Mouse (Mus musculus) lung, embryonic 14.5 days (tissue): ENCODE data around the gene Agl. TPM values are rescaled to one million over a fixed set of nuclear protein-coding genes. Genes with fewer than 3 reads are reported as not detected.

Source experiments
- ATAC-seq: fragments of 200-750 bp; cut with Nextera tagmentation; 2 replicates; pipeline ENCODE4 v1.8.0; 2017; ENCODE audit warnings: mild to moderate bottlenecking, moderate TSS enrichment, moderate library complexity; ENCODE audit not compliant: insufficient read depth
- DNase-seq: peaks from one replicate; pipeline ENCODE4 v3.0.0-alpha.2; 2015
- H3K27ac ChIP-seq: fragments of 300-500 bp; sonication (generic); 2 replicates; pipeline ENCODE4 v1.5.1; 2014; ENCODE audit warnings: low read depth, mild to moderate bottlenecking, moderate library complexity
- H3K27me3 ChIP-seq: fragments of 300-500 bp; sonication (generic); 2 replicates; pipeline ENCODE4 v1.6.1; 2014; ENCODE audit warnings: low read length, control low read depth; ENCODE audit not compliant: insufficient read depth
- H3K36me3 ChIP-seq: fragments of 300-500 bp; sonication (generic); 2 replicates; pipeline ENCODE4 v1.6.1; 2014; ENCODE audit warnings: control low read depth; ENCODE audit not compliant: insufficient read depth
- H3K4me1 ChIP-seq: fragments of 300-500 bp; sonication (generic); 2 replicates; pipeline ENCODE4 v1.6.1; 2014; ENCODE audit warnings: antibody characterized with exemption, control low read depth; ENCODE audit not compliant: insufficient read depth
- H3K4me2 ChIP-seq: fragments of 300-500 bp; sonication (generic); 2 replicates; pipeline ENCODE4 v1.6.1; 2014; ENCODE audit warnings: mild to moderate bottlenecking
- H3K4me3 ChIP-seq: fragments of 300-500 bp; sonication (generic); 2 replicates; pipeline ENCODE4 v1.5.1; 2014; ENCODE audit warnings: low read depth, low read length
- H3K9ac ChIP-seq: fragments of 300-500 bp; sonication (generic); 2 replicates; pipeline ENCODE4 v1.6.1; 2014
- H3K9me3 ChIP-seq: fragments of 300-500 bp; sonication (generic); 2 replicates; pipeline ENCODE4 v1.6.1; 2016; ENCODE audit warnings: low read depth, low read length, control low read depth
- CTCF ChIP-seq: IDR thresholded peaks from 2 replicates; pipeline ENCODE4 v1.5.1; 2016; ENCODE audit warnings: antibody characterized with exemption, low read depth
- WGBS: fragments of 180-500 bp; shearing (Covaris S2); extraction: QIAGEN DNeasy Blood & Tissue Kit; methylation state at CpG from one replicate; pipeline ENCODE4 v1.1.7; 2014; 5-methylcytosine and 5-hydroxymethylcytosine counted together
- polyA plus RNA-seq: library from polyadenylated mRNA; unstranded; fragments of >200 nt; fragmentation: Nextera tagmentation; extraction: Ambion mirVana; gene quantifications from 2 replicates; pipeline ENCODE4 v1.2.1, GENCODE M21; 2014

Gene Agl
- polyA plus RNA-seq, result 12.1 and 14.9 TPM in 2 replicates

DNA sequence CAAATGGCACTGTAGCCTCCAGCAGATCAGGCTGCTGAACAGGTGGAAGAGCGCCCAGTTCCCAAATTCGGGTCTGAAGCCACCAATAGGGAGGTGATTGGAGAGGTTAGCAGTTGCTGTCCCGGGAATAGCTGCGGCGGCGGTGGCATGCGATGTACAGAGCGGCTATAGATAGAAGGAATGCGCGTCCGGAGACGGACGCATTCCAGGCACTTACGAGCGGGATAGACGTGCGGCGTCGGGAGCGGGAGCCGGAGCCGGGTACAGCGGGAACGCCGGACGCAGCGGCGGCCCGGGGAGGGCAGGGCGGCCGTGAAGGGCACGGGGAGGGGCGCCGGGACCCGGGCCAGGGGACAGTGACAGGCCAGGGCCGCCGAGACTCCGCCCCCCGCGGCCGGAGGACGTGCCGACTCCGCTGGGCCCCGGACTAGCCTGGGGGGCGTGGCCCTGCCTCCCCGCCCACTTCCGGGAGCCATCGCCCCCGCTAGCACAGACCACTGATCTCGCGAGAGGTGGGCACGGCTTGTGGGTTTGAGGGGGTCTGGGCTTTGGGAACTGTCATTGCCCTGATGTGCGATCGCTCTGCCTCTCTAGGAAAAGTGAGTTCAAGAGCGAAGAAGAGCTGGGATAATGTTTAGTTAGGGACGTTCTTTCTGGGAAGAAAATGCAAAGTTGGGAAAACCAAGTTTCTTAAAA, at the start of gene Agl:
Gene Agl (minus strand): TSS at position 356 of the 696 bp plus-strand sequence.
- Histone ChIP-seq H3K27me3 (no peaks in the 10 kb centered on the region), H3K4me3 (peak within 1 kb of the TSS; percentile 56), H3K36me3 (no peaks in the 10 kb centered on the region), H3K9ac (peak within 1 kb of the TSS; percentile 66), H3K9me3 (no peaks in the 10 kb centered on the region), H3K4me1 (peaks cover 3% of the 10 kb centered on the region; the same call in 1 of the 2 replicates), H3K27ac (peak within 1 kb of the TSS; percentile 68), H3K4me2 (peak within 1 kb of the TSS; percentile 80)
- peak; percentile 100 for ATAC-seq
- WGBS, result under 1% methylated on average over 57 of the region's 57 CpGs
- peak; percentile 99 for DNase-seq
- no peak for TF ChIP-seq CTCF

DNA sequence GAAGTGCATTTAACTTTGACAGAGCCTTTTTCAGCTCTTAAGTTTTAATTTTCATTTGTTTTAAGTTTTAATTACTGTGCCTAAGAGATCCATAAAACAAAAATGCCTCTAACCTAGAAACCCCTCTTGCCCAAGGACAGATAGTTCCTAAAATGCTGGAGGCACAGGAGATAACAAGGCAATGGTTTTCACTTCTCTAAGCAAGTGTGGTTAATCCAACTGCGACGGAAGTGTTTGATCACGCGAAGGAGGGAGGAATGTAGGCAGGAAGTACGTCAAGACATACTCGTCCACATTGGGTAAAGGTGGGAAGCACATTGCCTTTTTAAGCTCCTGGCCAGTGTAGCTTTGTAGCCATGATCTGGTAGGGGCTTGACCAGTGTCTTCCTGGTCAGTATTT, 49.6 kb upstream of the Agl start:
- DNase-seq, result no peak
- no peak overlapping the region for H3K27ac ChIP-seq
- 70% methylated on average over 6 of the region's 6 CpGs for WGBS

GRCm38 (mm10) chr3:116852421-116852820, 44.5 kb upstream of the Agl start:
- Histone ChIP-seq H3K27me3 (no peaks in the 10 kb centered on the region), H3K9me3 (no peaks in the 10 kb centered on the region), H3K4me2 (no peak overlapping the region), H3K4me1 (no peaks in the 10 kb centered on the region), H3K36me3 (no peaks in the 10 kb centered on the region), H3K9ac (no peak overlapping the region), H3K27ac (no peak overlapping the region), H3K4me3 (no peak overlapping the region)
- no peak for ATAC-seq
- TF ChIP-seq CTCF, result no peak
- 91% methylated on average over 3 of the region's 3 CpGs for WGBS
- no peak for DNase-seq

More for the DNA sequence above, 49.6 kb upstream of the Agl start:
- H3K4me1 ChIP-seq, result no peaks in the 10 kb centered on the region
- no peaks in the 10 kb centered on the region for H3K36me3 ChIP-seq
- H3K9ac ChIP-seq, result no peak overlapping the region
- ATAC-seq, result no peak
- no peak overlapping the region for H3K4me2 ChIP-seq
- H3K4me3 ChIP-seq, result no peak overlapping the region
- H3K9me3 ChIP-seq, result no peaks in the 10 kb centered on the region
- TF ChIP-seq CTCF, result no peak
- no peaks in the 10 kb centered on the region for H3K27me3 ChIP-seq

- H3K4me2 ChIP-seq, result no peak overlapping the region
- no peaks in the 10 kb centered on the region for H3K36me3 ChIP-seq
- no peaks in the 10 kb centered on the region for H3K27me3 ChIP-seq
- H3K9ac ChIP-seq, result no peak overlapping the region
- DNase-seq (no peak), ATAC-seq (no peak)
- H3K4me3 ChIP-seq, result no peak overlapping the region
- no peak for TF ChIP-seq CTCF
- no peaks in the 10 kb centered on the region for H3K4me1 ChIP-seq
- 72% methylated on average over 1 of the region's 1 CpGs for WGBS
- no peaks in the 10 kb centered on the region for H3K9me3 ChIP-seq
- no peak overlapping the region for H3K27ac ChIP-seq
Observed at GRCm38 (mm10) chr3:116850376-116850775, 42.4 kb upstream of the Agl start.

DNA sequence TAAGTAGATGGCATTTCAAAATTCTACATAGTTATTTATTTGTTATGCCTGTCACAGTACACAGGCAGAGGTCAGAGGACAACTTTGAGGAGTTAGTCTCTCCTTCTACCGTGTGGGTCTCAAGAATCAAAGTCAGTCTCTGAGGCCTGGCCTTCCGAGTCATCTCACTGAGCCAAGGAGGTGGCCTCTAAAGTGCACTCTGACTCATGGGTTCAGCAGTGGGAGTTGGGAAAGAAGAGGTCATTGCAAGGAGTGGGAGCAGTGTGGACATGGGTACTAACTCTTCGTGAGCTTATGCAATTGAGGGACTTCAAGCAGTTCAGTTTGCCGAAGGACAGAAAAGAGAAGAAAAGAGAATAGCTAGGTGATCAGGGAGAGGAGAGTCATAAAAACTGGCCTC, 41.0 kb upstream of the Agl start:
- DNase-seq, result no peak
- no peaks in the 10 kb centered on the region for H3K9me3 ChIP-seq
- no peak for ATAC-seq
- 71% methylated on average over 4 of the region's 4 CpGs for WGBS
- H3K9ac ChIP-seq, result no peak overlapping the region
- no peak for TF ChIP-seq CTCF
- H3K4me3 ChIP-seq, result no peak overlapping the region
- no peaks in the 10 kb centered on the region for H3K4me1 ChIP-seq
- no peaks in the 10 kb centered on the region for H3K36me3 ChIP-seq
- no peak overlapping the region for H3K4me2 ChIP-seq
- H3K27ac ChIP-seq, result no peak overlapping the region
- no peaks in the 10 kb centered on the region for H3K27me3 ChIP-seq

DNA sequence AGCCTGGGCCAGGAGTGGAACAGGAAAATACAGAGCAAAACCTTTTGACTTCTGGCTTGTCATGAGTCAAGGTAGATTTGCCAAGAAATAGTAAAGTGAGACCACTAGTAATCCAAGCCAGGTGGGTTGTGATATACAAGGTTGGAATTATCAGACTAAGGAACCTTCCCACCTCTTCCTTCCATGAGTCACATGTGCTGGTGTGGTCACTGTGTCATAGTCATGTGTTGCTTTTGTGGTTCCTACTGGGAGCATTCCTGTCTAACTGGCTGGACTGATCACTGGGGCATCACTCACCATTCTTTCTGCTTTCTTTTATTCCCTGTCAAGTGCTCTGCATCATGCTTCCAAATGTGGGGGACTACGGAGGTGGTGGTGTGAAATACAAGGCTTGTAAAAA, 40.1 kb upstream of the Agl start:
- H3K36me3 ChIP-seq, result no peaks in the 10 kb centered on the region
- H3K27me3 ChIP-seq, result no peaks in the 10 kb centered on the region
- WGBS, result 97% methylated on average over 1 of the region's 1 CpGs
- DNase-seq (no peak), ATAC-seq (no peak)
- TF ChIP-seq CTCF, result no peak
- H3K9ac ChIP-seq, result no peak overlapping the region
- H3K9me3 ChIP-seq, result no peaks in the 10 kb centered on the region
- H3K27ac ChIP-seq, result no peak overlapping the region
- H3K4me1 ChIP-seq, result no peaks in the 10 kb centered on the region
- no peak overlapping the region for H3K4me3 ChIP-seq
- H3K4me2 ChIP-seq, result no peak overlapping the region

DNA sequence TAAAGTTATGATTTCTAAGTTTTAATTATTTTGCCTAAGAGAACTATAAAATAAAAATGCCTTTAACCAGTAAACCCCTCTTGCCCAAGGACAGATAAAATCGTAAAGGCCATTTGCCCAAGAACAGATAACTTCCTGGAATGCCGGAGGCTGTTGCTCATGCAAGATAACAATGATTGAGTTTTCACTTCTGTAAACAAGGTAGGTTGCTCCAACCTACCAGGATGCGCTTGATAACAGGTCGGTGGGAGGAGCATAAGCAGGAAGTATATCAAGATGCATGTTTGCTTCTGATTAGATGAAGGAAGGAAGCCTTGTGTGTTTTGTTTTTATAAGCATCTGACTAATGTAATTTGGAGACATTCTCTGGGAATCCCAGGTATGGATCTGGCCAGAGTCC, 38.1 kb upstream of the Agl start:
- no peak overlapping the region for H3K4me3 ChIP-seq
- H3K27me3 ChIP-seq, result no peaks in the 10 kb centered on the region
- H3K9ac ChIP-seq, result no peak overlapping the region
- no peaks in the 10 kb centered on the region for H3K4me1 ChIP-seq
- WGBS, result 46% methylated on average over 4 of the region's 4 CpGs
- no peak for TF ChIP-seq CTCF
- DNase-seq (no peak), ATAC-seq (no peak)
- H3K9me3 ChIP-seq, result no peaks in the 10 kb centered on the region
- no peaks in the 10 kb centered on the region for H3K36me3 ChIP-seq
- H3K27ac ChIP-seq, result no peak overlapping the region
- H3K4me2 ChIP-seq, result no peak overlapping the region
